Mouse (Mus musculus) bone marrow macrophage, adult 2 months (primary cell): ENCODE data around the gene Elp5.

Experiments used
- CTCF ChIP-seq: IDR thresholded peaks from 2 replicates; pipeline ENCODE4 v1.5.1; 2012; ENCODE audit warnings: low read depth, mild to moderate bottlenecking, low read length, moderate library complexity
- POLR2A ChIP-seq: IDR thresholded peaks from 2 replicates; pipeline ENCODE4 v1.6.1; 2012; ENCODE audit warnings: mild to moderate bottlenecking, low read depth, low read length, borderline replicate concordance

DNA sequence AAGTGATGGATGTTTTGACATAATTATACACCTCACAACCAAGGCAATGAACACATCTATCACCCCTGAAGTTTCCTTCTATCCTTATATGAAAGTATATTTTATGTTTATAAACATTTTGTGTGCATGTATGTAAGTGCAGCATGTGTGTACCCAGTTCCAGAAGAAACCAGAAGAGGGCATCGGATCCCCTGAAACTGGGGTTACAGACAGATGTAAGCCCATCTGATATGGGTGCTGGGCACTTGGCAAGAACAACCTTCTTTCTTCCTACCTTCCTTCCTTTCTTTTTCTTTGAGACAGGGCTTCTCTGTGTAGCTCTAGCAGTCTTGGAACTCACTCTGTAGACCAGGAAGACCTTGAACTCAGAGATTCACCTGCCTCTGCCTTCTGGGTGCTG lies 26.1 kb downstream of the Elp5 start:
- TF ChIP-seq CTCF (no peak), POLR2A (no peak)
